Mouse (Mus musculus): ENCODE results near the gene Rnf123.

DNA sequence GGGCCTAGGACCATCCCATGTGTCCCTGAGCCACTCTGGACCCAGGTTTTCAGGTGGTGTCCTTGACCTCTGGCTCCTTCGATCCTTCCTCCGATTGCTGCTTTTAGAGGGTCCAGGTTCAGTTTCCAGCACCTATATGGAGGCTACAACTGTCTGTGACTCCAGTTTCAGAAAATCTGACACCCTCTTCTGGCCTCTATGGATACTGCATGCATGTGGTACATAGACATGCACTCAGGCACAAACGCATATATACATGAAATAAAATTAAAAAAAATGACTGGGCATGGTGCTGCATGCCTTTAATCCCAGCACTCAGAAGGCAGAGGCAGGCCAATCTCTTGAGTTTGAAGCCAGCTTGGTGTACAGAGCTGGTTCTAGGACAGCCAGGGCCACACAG lies 55.3 kb downstream of the Rnf123 start:
- TF ChIP-seq CTCF (IDR thresholded peaks at IDR 0.05; ENCODE audit: low read depth, low read length) = no peak
- no peak for TF ChIP-seq EP300 (IDR thresholded peaks at IDR 0.05; ENCODE audit: insufficient read depth, low read depth, low read length)
